Mouse (Mus musculus) activated CD4-positive, CD25-positive, alpha-beta regulatory T cell (primary cell): ENCODE results near the gene Fam19a4. TPM values are rescaled to one million over a fixed set of nuclear protein-coding genes. Genes with fewer than 3 reads are reported as not detected.

Source experiments
- polyA plus RNA-seq, 2 experiments: library from polyadenylated mRNA; unstranded; fragments of 100-300 nt; shearing (Covaris generic); gene quantifications; one replicate each; pipeline ENCODE4 v1.2.1; 2017

Gene Fam19a4
- polyA plus RNA-seq = not detected

DNA sequence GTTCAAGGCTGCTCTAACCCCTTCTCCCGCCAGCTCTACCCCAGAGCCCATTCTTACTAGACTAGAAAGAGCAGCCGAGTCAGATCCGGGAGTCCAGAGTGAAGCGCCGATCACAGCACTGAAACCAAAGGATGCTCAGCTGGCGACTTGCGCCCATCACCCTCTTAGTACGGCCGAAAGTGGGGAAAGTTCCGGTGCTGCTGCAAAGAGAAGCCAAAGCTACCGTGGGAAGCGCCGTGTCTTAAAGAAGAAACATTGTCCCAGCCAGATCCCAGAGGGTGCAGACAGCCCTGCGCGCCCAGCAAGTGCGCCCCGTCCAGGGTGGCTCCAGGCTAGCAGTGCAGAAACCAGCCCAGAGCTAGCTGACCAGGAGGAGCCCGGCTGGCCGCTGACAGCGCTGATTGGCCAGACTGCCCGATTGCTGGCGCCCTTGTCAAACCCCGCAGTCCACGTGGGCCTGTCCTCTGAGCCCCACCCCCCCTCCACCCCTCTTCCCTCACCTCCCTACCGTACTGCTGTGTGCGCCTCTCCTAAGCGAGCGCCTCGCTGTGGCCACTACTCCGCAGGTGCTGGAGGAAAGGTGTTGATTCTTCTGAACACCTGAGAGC is at the start of gene Fam19a4:
TSS of gene Fam19a4 (minus strand) at position 340 of the 608 bp plus-strand sequence.

Other genes starting within 250 kb of the Fam19a4 start
- 10 to 100 TPM; 12.1 to 17.4 TPM for gene Eogt, start 88.8 kb upstream of the Fam19a4 start, polyA plus RNA-seq
- 10 to 100 TPM; 31.9 to 35.4 TPM for gene Tmf1, start 118.7 kb upstream of the Fam19a4 start, polyA plus RNA-seq
- gene Uba3, start 145.2 kb upstream of the Fam19a4 start, polyA plus RNA-seq = 10 to 100 TPM; 38.6 to 45.0 TPM
- 100 to 1,000 TPM; 249 to 286 TPM for gene Arl6ip5, start 150.3 kb upstream of the Fam19a4 start, polyA plus RNA-seq
- under 1 TPM in 1 of 2 experiments, not detected in 1; 0.07 TPM for gene Lmod3, start 192.3 kb upstream of the Fam19a4 start, polyA plus RNA-seq